Mouse (Mus musculus): Measurements from ENCODE around the gene Cd69. TPM values are rescaled to one million over a fixed set of nuclear protein-coding genes. Genes with fewer than 3 reads are reported as not detected.

Cd69 gene
- polyA plus RNA-seq, 1 experiment: not detected

DNA sequence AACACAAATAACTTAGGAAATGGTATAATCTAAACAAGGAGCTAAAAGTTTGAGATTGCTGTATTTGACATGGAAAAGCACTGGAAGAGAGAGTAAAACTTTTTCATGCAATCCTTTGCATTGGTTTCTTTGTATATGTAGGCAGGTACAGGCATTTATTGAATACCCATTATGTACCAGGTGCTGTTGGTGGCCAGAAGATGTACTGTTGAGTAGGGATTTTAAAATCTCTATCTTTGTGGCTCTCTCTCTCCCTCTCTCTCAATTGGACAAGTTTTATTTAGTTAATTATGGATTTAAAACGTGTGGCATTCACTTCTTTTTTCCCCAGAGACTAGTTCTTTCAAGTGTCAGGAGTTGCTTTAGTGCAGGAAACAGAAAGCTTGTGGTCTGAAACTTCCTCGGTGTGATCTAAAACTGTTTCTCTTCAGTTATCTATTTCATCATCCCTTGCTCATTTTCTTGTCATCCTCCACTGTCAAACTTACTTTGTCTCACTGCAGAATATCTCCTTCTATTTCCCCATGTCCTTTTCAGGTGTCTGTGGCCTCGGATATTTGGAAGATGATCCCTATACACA is 478 bp upstream of the Cd69 start:
- Histone ChIP-seq H3K4me1 (ENCODE audit: control insufficient read depth, insufficient read depth, low read length) (no peaks in the 10 kb centered on the region), H3K27ac (ENCODE audit: insufficient read depth, low read length) (no peak overlapping the region), H3K9me3 (replicated peaks; ENCODE audit: control insufficient read depth, insufficient read depth, low read length, poor library complexity, severe bottlenecking) (no peaks in the 10 kb centered on the region), H3K9ac (ENCODE audit: low read depth, poor library complexity, severe bottlenecking) (no peak overlapping the region), H3K4me3 (ENCODE audit: low read depth, low read length) (no peak overlapping the region), H3K36me3 (ENCODE audit: control insufficient read depth, insufficient read depth, low read length, poor library complexity, severe bottlenecking) (no peaks in the 10 kb centered on the region), H3K27me3 (ENCODE audit: control insufficient read depth, insufficient read depth, low read length, poor library complexity, severe bottlenecking) (no peaks in the 10 kb centered on the region)
- TF ChIP-seq EP300 (IDR thresholded peaks at IDR 0.05; ENCODE audit: insufficient read depth, low read depth, low read length) (no peak), POLR2A (IDR thresholded peaks at IDR 0.05; ENCODE audit: insufficient read depth, low read length) (no peak), CTCF (IDR thresholded peaks at IDR 0.05; ENCODE audit: low read depth, low read length) (no peak)

GRCm38 (mm10) chr6:129274476-129274875 is 760 bp downstream of the Cd69 start:
- no peaks in the 10 kb centered on the region for H3K36me3 ChIP-seq (ENCODE audit: control insufficient read depth, insufficient read depth, low read length, poor library complexity, severe bottlenecking)
- H3K27me3 ChIP-seq (ENCODE audit: control insufficient read depth, insufficient read depth, low read length, poor library complexity, severe bottlenecking): no peaks in the 10 kb centered on the region
- no peaks in the 10 kb centered on the region for H3K4me1 ChIP-seq (ENCODE audit: control insufficient read depth, insufficient read depth, low read length)
- TF ChIP-seq CTCF (IDR thresholded peaks at IDR 0.05; ENCODE audit: low read depth, low read length) (no peak), POLR2A (IDR thresholded peaks at IDR 0.05; ENCODE audit: insufficient read depth, low read length) (no peak)
- no peak overlapping the region for H3K4me3 ChIP-seq (ENCODE audit: low read depth, low read length)
- no peak overlapping the region for H3K27ac ChIP-seq (ENCODE audit: insufficient read depth, low read length)
- no peaks in the 10 kb centered on the region for H3K9me3 ChIP-seq (replicated peaks; ENCODE audit: control insufficient read depth, insufficient read depth, low read length, poor library complexity, severe bottlenecking)
- H3K9ac ChIP-seq (ENCODE audit: low read depth, poor library complexity, severe bottlenecking): no peak overlapping the region

DNA sequence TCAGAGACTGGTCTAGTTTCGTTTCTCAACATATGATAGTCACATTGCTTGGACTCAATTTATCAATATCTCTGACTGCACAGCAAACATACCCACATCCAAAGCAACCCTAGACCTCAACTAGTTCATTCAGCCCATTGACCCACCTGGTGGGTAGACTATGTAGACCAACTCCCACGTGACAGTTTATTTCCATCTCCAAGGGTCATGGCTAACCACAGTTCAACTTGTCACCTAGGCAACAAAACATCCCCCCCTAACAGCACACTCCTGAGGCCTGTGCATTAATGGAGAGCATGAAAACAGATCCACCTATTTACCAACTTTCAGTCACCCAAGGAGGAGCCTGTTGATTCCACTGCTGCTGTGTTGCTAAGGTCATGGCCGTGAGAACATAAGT is 1.6 kb downstream of the Cd69 start:
- Histone ChIP-seq H3K27me3 (ENCODE audit: control insufficient read depth, insufficient read depth, low read length, poor library complexity, severe bottlenecking) (no peaks in the 10 kb centered on the region), H3K9ac (ENCODE audit: low read depth, poor library complexity, severe bottlenecking) (no peak overlapping the region), H3K27ac (ENCODE audit: insufficient read depth, low read length) (no peak overlapping the region), H3K4me3 (ENCODE audit: low read depth, low read length) (no peak overlapping the region), H3K36me3 (ENCODE audit: control insufficient read depth, insufficient read depth, low read length, poor library complexity, severe bottlenecking) (no peaks in the 10 kb centered on the region), H3K4me1 (ENCODE audit: control insufficient read depth, insufficient read depth, low read length) (no peaks in the 10 kb centered on the region), H3K9me3 (replicated peaks; ENCODE audit: control insufficient read depth, insufficient read depth, low read length, poor library complexity, severe bottlenecking) (no peaks in the 10 kb centered on the region)
- TF ChIP-seq POLR2A (IDR thresholded peaks at IDR 0.05; ENCODE audit: insufficient read depth, low read length) (no peak), CTCF (IDR thresholded peaks at IDR 0.05; ENCODE audit: low read depth, low read length) (no peak), EP300 (IDR thresholded peaks at IDR 0.05; ENCODE audit: insufficient read depth, low read depth, low read length) (no peak)

DNA sequence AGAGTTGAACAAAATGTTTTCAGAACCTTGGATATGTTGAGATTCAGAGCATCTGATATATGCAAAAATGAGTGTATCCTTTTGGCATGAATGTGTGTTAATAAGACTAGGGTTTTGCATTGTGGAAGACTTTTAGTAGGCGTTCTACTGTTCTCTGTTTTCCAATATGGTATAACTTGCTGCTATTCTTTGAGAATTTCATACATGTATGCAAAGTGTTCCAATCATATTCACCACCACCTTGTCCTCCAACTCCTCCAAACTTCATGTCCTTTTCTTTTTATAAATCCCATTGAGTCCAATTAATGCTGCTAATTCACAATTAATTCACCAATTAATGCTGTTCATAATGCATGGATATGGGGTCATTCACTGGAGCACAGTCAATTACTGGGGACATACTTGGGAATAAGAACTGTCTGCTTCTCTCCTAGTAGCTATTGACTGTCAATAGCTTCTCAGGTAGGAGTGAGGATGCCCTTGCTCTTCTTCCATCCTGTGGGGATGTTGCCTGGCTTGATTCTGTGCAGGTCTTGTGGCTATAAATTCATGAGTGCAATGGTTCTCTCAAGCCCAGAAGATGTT is 8.7 kb downstream of the Cd69 start:
- TF ChIP-seq CTCF (IDR thresholded peaks at IDR 0.05; ENCODE audit: low read depth, low read length) (no peak), POLR2A (IDR thresholded peaks at IDR 0.05; ENCODE audit: insufficient read depth, low read length) (no peak), EP300 (IDR thresholded peaks at IDR 0.05; ENCODE audit: insufficient read depth, low read depth, low read length) (no peak)
- no peaks in the 10 kb centered on the region for H3K4me1 ChIP-seq (ENCODE audit: control insufficient read depth, insufficient read depth, low read length)
- H3K36me3 ChIP-seq (ENCODE audit: control insufficient read depth, insufficient read depth, low read length, poor library complexity, severe bottlenecking): no peaks in the 10 kb centered on the region
- H3K9me3 ChIP-seq (replicated peaks; ENCODE audit: control insufficient read depth, insufficient read depth, low read length, poor library complexity, severe bottlenecking): no peaks in the 10 kb centered on the region
- no peak overlapping the region for H3K9ac ChIP-seq (ENCODE audit: low read depth, poor library complexity, severe bottlenecking)
- H3K4me3 ChIP-seq (ENCODE audit: low read depth, low read length): no peak overlapping the region
- no peak overlapping the region for H3K27ac ChIP-seq (ENCODE audit: insufficient read depth, low read length)
- no peaks in the 10 kb centered on the region for H3K27me3 ChIP-seq (ENCODE audit: control insufficient read depth, insufficient read depth, low read length, poor library complexity, severe bottlenecking)

DNA sequence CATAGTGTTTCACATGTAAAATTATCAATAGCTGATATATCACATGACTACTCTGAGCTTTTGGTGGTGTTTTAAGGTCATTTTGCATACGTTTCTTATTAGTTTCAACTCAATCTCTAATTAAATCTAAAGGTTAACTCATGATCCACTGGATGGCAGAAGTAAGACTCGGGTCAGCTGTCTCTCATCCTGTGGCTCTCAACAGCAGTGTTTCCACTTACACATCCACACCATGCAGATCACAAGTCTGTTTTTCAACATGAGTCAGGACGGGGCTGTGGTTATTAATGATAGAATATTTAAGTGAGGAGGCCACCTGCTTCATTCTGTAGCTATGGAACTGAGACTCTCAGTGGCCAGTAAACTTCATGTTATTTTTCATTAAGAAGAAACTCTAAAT is 9.4 kb downstream of the Cd69 start:
- no peaks in the 10 kb centered on the region for H3K4me1 ChIP-seq (ENCODE audit: control insufficient read depth, insufficient read depth, low read length)
- H3K27me3 ChIP-seq (ENCODE audit: control insufficient read depth, insufficient read depth, low read length, poor library complexity, severe bottlenecking): no peaks in the 10 kb centered on the region
- no peak for TF ChIP-seq POLR2A (IDR thresholded peaks at IDR 0.05; ENCODE audit: insufficient read depth, low read length)
- no peak for TF ChIP-seq EP300 (IDR thresholded peaks at IDR 0.05; ENCODE audit: insufficient read depth, low read depth, low read length)
- no peaks in the 10 kb centered on the region for H3K36me3 ChIP-seq (ENCODE audit: control insufficient read depth, insufficient read depth, low read length, poor library complexity, severe bottlenecking)
- H3K27ac ChIP-seq (ENCODE audit: insufficient read depth, low read length): no peak overlapping the region
- H3K9ac ChIP-seq (ENCODE audit: low read depth, poor library complexity, severe bottlenecking): no peak overlapping the region
- no peak overlapping the region for H3K4me3 ChIP-seq (ENCODE audit: low read depth, low read length)
- no peaks in the 10 kb centered on the region for H3K9me3 ChIP-seq (replicated peaks; ENCODE audit: control insufficient read depth, insufficient read depth, low read length, poor library complexity, severe bottlenecking)

GRCm38 (mm10) chr6:129260940-129261339 is 14.3 kb downstream of the Cd69 start:
- H3K4me3 ChIP-seq (ENCODE audit: low read depth, low read length): no peak overlapping the region
- H3K27ac ChIP-seq (ENCODE audit: insufficient read depth, low read length): no peak overlapping the region
- no peaks in the 10 kb centered on the region; the same call in 1 of the 2 replicates for H3K9me3 ChIP-seq (replicated peaks; ENCODE audit: control insufficient read depth, insufficient read depth, low read length, poor library complexity, severe bottlenecking)
- H3K36me3 ChIP-seq (ENCODE audit: control insufficient read depth, insufficient read depth, low read length, poor library complexity, severe bottlenecking): no peaks in the 10 kb centered on the region
- H3K9ac ChIP-seq (ENCODE audit: low read depth, poor library complexity, severe bottlenecking): no peak overlapping the region
- H3K27me3 ChIP-seq (ENCODE audit: control insufficient read depth, insufficient read depth, low read length, poor library complexity, severe bottlenecking): no peaks in the 10 kb centered on the region
- no peaks in the 10 kb centered on the region for H3K4me1 ChIP-seq (ENCODE audit: control insufficient read depth, insufficient read depth, low read length)
- TF ChIP-seq EP300 (IDR thresholded peaks at IDR 0.05; ENCODE audit: insufficient read depth, low read depth, low read length) (no peak), CTCF (IDR thresholded peaks at IDR 0.05; ENCODE audit: low read depth, low read length) (no peak), POLR2A (IDR thresholded peaks at IDR 0.05; ENCODE audit: insufficient read depth, low read length) (no peak)
